ENCODE assay signal across 8 mouse cellular contexts in the genomic region with DNA sequence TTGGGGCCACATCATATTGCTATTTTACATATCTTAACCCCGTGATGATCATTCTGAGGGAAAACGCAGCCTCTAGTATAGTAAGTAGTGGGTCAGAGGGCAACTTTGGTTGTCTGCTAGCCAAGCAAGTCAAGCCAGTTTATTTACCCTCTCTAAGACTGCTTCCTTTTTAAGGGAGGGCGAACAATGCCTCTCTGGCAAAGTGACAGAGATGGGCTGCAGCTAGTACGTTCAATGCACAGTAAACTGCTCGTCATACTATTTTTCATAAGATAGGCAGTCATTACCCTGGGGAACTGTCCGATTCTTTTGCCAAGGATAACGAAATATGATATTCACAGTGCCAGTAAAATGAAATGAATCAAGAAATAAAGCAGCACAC. TPM values are rescaled to one million over a fixed set of nuclear protein-coding genes. Genes with fewer than 3 reads are reported as not detected.
DNase-seq lines count a peak whose midpoint lies in the region; ATAC-seq and TF ChIP-seq lines count a peak whose summit lies in the region.

No protein-coding gene starts in this region.

- H3K27me3 ChIP-seq in lung, embryonic 16.5 days (ENCODE audit: control insufficient read depth, insufficient read depth, low read depth, low read length) = no peaks in the 10 kb centered on the region
- no peaks in the 10 kb centered on the region for H3K27me3 ChIP-seq in thymus, adult 2 months (ENCODE audit: control insufficient read depth, insufficient read depth, low read length)

- TF ChIP-seq POLR2A in thymus, adult 2 months (IDR thresholded peaks at IDR 0.05; ENCODE audit: control insufficient read depth, extremely low read depth, insufficient read depth, low read length, poor library complexity) = no peak

- H3K27ac ChIP-seq in lung, embryonic 16.5 days (ENCODE audit: low read length) = peak overlapping the region; percentile 100
- no peak overlapping the region; the same call in 1 of the 2 replicates for H3K27ac ChIP-seq in thymus, adult 2 months (ENCODE audit: control insufficient read depth, insufficient read depth, low read length)

- no peak for TF ChIP-seq CTCF in thymus, adult 2 months (IDR thresholded peaks at IDR 0.05; ENCODE audit: borderline replicate concordance, control insufficient read depth, extremely low read depth, insufficient read depth, low read length, poor library complexity)

- ATAC-seq in granulocyte monocyte progenitor cell, adult 5-6 weeks (replicated peaks; ENCODE audit: poor library complexity, severe bottlenecking) = peak; percentile 0; the same call in 1 of the 2 replicates
- ATAC-seq in lung, embryonic 16.5 days (ENCODE audit: low read depth) = no peak

- 2% methylated on average over 7 of the region's 7 CpGs for WGBS in lung, embryonic 16.5 days
- 13% methylated on average over 7 of the region's 7 CpGs for WGBS in thymus, adult 2 months

- DNase-seq in cerebellum, adult 11-12 months = peak; percentile 35
- no peak for DNase-seq in cerebellum, postnatal 4 days (ENCODE audit: low spot score in 2 of 2)
- peak; percentile 85 for DNase-seq in adipocyte (ENCODE audit: low spot score)
- peak; percentile 30 for DNase-seq in kidney, adult 18-20 months
- no peak for DNase-seq in thymus, postnatal 10 days (ENCODE audit: low spot score in 2 of 2)
- DNase-seq in thymus, adult 2 months = no peak

- H3K4me3 ChIP-seq in lung, embryonic 16.5 days (ENCODE audit: low read length) = peak overlapping the region; percentile 91
- H3K4me3 ChIP-seq in thymus, adult 2 months (ENCODE audit: control insufficient read depth, insufficient read depth, low read length) = no peak overlapping the region; the same call in 1 of the 2 replicates

- peaks cover 26% of the 10 kb centered on the region for H3K4me1 ChIP-seq in lung, embryonic 16.5 days (replicated peaks; ENCODE audit: control insufficient read depth, insufficient read depth, low read length)
- peaks cover 15% of the 10 kb centered on the region for H3K4me1 ChIP-seq in thymus, adult 2 months (replicated peaks; ENCODE audit: control insufficient read depth, insufficient read depth, low read length)

- H3K36me3 ChIP-seq in lung, embryonic 16.5 days (ENCODE audit: control insufficient read depth, insufficient read depth, low read length) = no peaks in the 10 kb centered on the region
- H3K36me3 ChIP-seq in thymus, adult 2 months (ENCODE audit: control insufficient read depth, insufficient read depth, low read length) = no peaks in the 10 kb centered on the region

- H3K9ac ChIP-seq in lung, embryonic 16.5 days (ENCODE audit: low read length) = peak overlapping the region; percentile 90

- H3K9me3 ChIP-seq in lung, embryonic 16.5 days (ENCODE audit: control insufficient read depth, low read length) = no peaks in the 10 kb centered on the region

- H3K4me2 ChIP-seq in lung, embryonic 16.5 days (ENCODE audit: low read depth, low read length) = peak overlapping the region; percentile 81

RNA-seq across cellular contexts. Expression of gene Sh3glb1, which starts 1.4 kb away (rescaled TPM):
- total RNA-seq in granulocyte monocyte progenitor cell, adult 5-6 weeks (2014; fragmentation: Nextera tagmentation) = 34.9 and 35.1 TPM in 2 replicates
- 18.2 and 26.6 TPM in 2 replicates for total RNA-seq in granulocyte monocyte progenitor cell, adult 5-6 weeks (2017)
- polyA plus RNA-seq in lung, embryonic 16.5 days (2015; fragmentation: Nextera tagmentation; extraction: Ambion mirVana) = 106 and 119 TPM in 2 replicates
- polyA plus RNA-seq in thymus, adult 2 months (2012; rRNA removed) = 31.6 and 34.4 TPM in 2 replicates

RNA-seq across cellular contexts. Expression of gene Clca3a1, which starts 42.1 kb away (rescaled TPM):
- not detected in 2 replicates for total RNA-seq in granulocyte monocyte progenitor cell, adult 5-6 weeks (2014; fragmentation: Nextera tagmentation)
- total RNA-seq in granulocyte monocyte progenitor cell, adult 5-6 weeks (2017) = not detected in 2 replicates
- 3.8 and 4.0 TPM in 2 replicates for polyA plus RNA-seq in lung, embryonic 16.5 days (2015; fragmentation: Nextera tagmentation; extraction: Ambion mirVana)
- polyA plus RNA-seq in thymus, adult 2 months (2012; rRNA removed) = 1.0 and 1.2 TPM in 2 replicates

Comparison
In these comparisons a context has a peak if more than half of its experiments do, and no peak if none do; other contexts are left out.
1. DNase-seq: peak in cerebellum, adult 11-12 months (single experiment), adipocyte (single experiment) and kidney, adult 18-20 months (single experiment); none in cerebellum, postnatal 4 days (0 of 2), thymus, postnatal 10 days (0 of 2) and thymus, adult 2 months (single experiment).